Mouse (Mus musculus) ES-Bruce4 (cell line): Measurements from ENCODE around the gene Endou.

Experiments used
- EP300 ChIP-seq: IDR thresholded peaks from 2 replicates; pipeline ENCODE4 v1.6.1; 2011; ENCODE audit warnings: low read depth, low read length; ENCODE audit not compliant: insufficient read depth
- POLR2A ChIP-seq: IDR thresholded peaks from one replicate; pipeline ENCODE4 v1.8.1; 2011; ENCODE audit warnings: low read length; ENCODE audit not compliant: insufficient read depth

DNA sequence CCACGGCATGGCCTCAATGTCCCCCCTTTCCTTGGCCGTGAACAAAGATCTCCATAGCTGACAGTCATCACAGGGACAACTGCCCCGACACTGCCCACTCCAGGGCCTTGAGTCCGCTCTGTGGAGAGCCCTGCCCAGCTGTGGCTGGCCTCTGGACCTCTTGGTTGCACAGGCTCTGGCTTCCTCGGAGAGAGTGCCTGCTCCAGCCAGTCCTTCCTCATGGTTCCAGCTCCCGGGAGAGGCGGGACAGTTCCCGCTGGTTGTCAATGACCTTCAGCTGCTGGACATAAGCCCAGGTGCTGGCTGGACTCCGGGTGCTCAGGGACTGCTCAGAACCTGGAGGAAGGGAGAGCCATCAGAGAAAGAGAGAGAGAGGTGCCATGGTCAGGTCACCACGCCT, 14.2 kb upstream of the Endou start:
- TF ChIP-seq POLR2A: no peak
- TF ChIP-seq EP300: no peak
